In genomic region chr2:25124411-25124810, GRCm38 (mm10) we compare ENCODE assay signal across 22 mouse cellular contexts. TPM values are rescaled to one million over a fixed set of nuclear protein-coding genes. Genes with fewer than 3 reads are reported as not detected.
DNase-seq lines count a peak whose midpoint lies in the region; ATAC-seq and TF ChIP-seq lines count a peak whose summit lies in the region.
"Had no signal": no experiment of that assay in that cellular context is flagged by ENCODE, and none has a peak within 500 bp of the region (broad histone marks: within the 10 kb centered on the region; RNA-seq: fewer than 3 reads in every experiment).

No protein-coding gene starts in this region.

- H3K36me3 ChIP-seq in heart, embryonic 10.5 days = no peaks in the 10 kb centered on the region
- no peaks in the 10 kb centered on the region for H3K36me3 ChIP-seq in midbrain, embryonic 12.5 days
- no peaks in the 10 kb centered on the region for H3K36me3 ChIP-seq in midbrain, postnatal 0 days (ENCODE audit: insufficient read depth, low read length)
- H3K36me3 ChIP-seq in CH12.LX (replicated peaks in 1 of 2; ENCODE audit: control insufficient read depth in 1 of 2, insufficient read depth in 1 of 2, low read length in 1 of 2) = no peaks in the 10 kb centered on the region
- H3K36me3 ChIP-seq in limb, embryonic 10.5 days = no peaks in the 10 kb centered on the region
- H3K36me3 ChIP-seq: liver, embryonic 15.5 days had no signal

- DNase-seq in heart, embryonic 10.5 days (ENCODE audit: low spot score) = no peak
- no peak for DNase-seq in heart, adult 8-10 months (ENCODE audit: low spot score)
- no peak for DNase-seq in midbrain, postnatal 0 days (ENCODE audit: low spot score)
- peak; percentile 6 for DNase-seq in CH12.LX (ENCODE audit: extremely low read depth)
- DNase-seq in limb, embryonic 10.5 days (ENCODE audit: low spot score) = no peak
- no peak for DNase-seq in layer of hippocampus, adult 18-20 months (ENCODE audit: low spot score in 2 of 2)
- DNase-seq: adrenal gland, postnatal 10 days; cerebellum, adult 11 months; cerebellum, postnatal 25 days; kidney, adult 8-10 months; kidney, postnatal 25 days; layer of hippocampus, adult 9-11 months; right cerebral cortex, postnatal 14 days; thymus, postnatal 36 days had no signal

- TF ChIP-seq EP300 in CH12.LX (IDR thresholded peaks at IDR 0.05; ENCODE audit: low read length) = no peak

- dilution Hi-C loops in CH12.LX (cut with MboI; ENCODE audit: extremely low pct_ligation_motif_present, extremely low pct_unique_long_range_greater_than_20kb, low sequenced_read_pairs) = no loop called here

- H3K4me2 ChIP-seq in midbrain, embryonic 12.5 days (replicated peaks) = no peak overlapping the region
- H3K4me2 ChIP-seq in midbrain, postnatal 0 days (ENCODE audit: low read depth, low read length, poor library complexity, severe bottlenecking) = no peak overlapping the region
- no peak overlapping the region for H3K4me2 ChIP-seq in CH12.LX (ENCODE audit: insufficient read depth, low read depth, poor library complexity, severe bottlenecking)
- H3K4me2 ChIP-seq: liver, embryonic 15.5 days had no signal

- 0 out of 2 replicates have a peak, but pooled peaks cover 7% of the 10 kb centered on the region for H3K27me3 ChIP-seq in heart, embryonic 10.5 days (ENCODE audit: insufficient read depth, poor library complexity, severe bottlenecking)
- H3K27me3 ChIP-seq in midbrain, embryonic 12.5 days = peaks cover 34% of the 10 kb centered on the region
- H3K27me3 ChIP-seq in midbrain, postnatal 0 days (ENCODE audit: insufficient read depth, low read length) = no peaks in the 10 kb centered on the region
- H3K27me3 ChIP-seq in CH12.LX (replicated peaks) = no peaks in the 10 kb centered on the region
- H3K27me3 ChIP-seq in limb, embryonic 10.5 days (ENCODE audit: low read depth, poor library complexity, severe bottlenecking) = no peaks in the 10 kb centered on the region
- H3K27me3 ChIP-seq: liver, embryonic 15.5 days had no signal

- in situ Hi-C loops in CH12.LX (cut with MboI; ENCODE audit: low pct_ligation_motif_present, low pct_unique_long_range_greater_than_20kb, low sequenced_read_pairs) = no loop called here

- no peak for TF ChIP-seq CTCF in midbrain, postnatal 0 days (IDR thresholded peaks at IDR 0.05)
- TF ChIP-seq CTCF in CH12.LX (conservative IDR thresholded peaks at IDR 0.05 in 1 of 2, IDR thresholded peaks at IDR 0.05 in 1 of 2; ENCODE audit: low read depth in 2 of 2, low read length in 2 of 2) = no peak

- H3K9me3 ChIP-seq in heart, embryonic 10.5 days = no peaks in the 10 kb centered on the region
- no peaks in the 10 kb centered on the region for H3K9me3 ChIP-seq in midbrain, embryonic 12.5 days
- no peaks in the 10 kb centered on the region for H3K9me3 ChIP-seq in midbrain, postnatal 0 days (ENCODE audit: low read length)
- no peaks in the 10 kb centered on the region for H3K9me3 ChIP-seq in CH12.LX (replicated peaks; ENCODE audit: low read length)
- no peaks in the 10 kb centered on the region for H3K9me3 ChIP-seq in limb, embryonic 10.5 days (replicated peaks)
- H3K9me3 ChIP-seq: liver, embryonic 15.5 days had no signal

- no peak for ATAC-seq in midbrain, embryonic 12.5 days (ENCODE audit: low FRiP score, low read depth)
- no peak for ATAC-seq in midbrain, postnatal 0 days (ENCODE audit: low FRiP score)
- ATAC-seq: lung, postnatal 0 days had no signal

- no peak overlapping the region for H3K9ac ChIP-seq in midbrain, embryonic 12.5 days (replicated peaks)
- H3K9ac ChIP-seq in midbrain, postnatal 0 days (replicated peaks; ENCODE audit: low read length, poor library complexity, severe bottlenecking) = no peak overlapping the region
- no peak overlapping the region for H3K9ac ChIP-seq in CH12.LX (ENCODE audit: insufficient read depth, low read depth)
- H3K9ac ChIP-seq: liver, embryonic 15.5 days had no signal

- peaks cover 29% of the 10 kb centered on the region for H3K4me1 ChIP-seq in heart, embryonic 10.5 days
- peaks cover 52% of the 10 kb centered on the region for H3K4me1 ChIP-seq in midbrain, embryonic 12.5 days
- 0 out of 2 replicates have a peak, but pooled peaks cover 4% of the 10 kb centered on the region for H3K4me1 ChIP-seq in midbrain, postnatal 0 days (ENCODE audit: insufficient read depth, low read length)
- peaks cover 3 to 39% of the 10 kb centered on the region in 2 experiments for H3K4me1 ChIP-seq in CH12.LX (ENCODE audit: control insufficient read depth in 1 of 2, insufficient read depth in 2 of 2)
- H3K4me1 ChIP-seq in limb, embryonic 10.5 days = peaks cover 21% of the 10 kb centered on the region

- WGBS in heart, embryonic 10.5 days = 48% methylated on average over 3 of the region's 3 CpGs
- 72% methylated on average over 3 of the region's 3 CpGs for whole genome bisulfite sequencing in midbrain, embryonic 12.5 days
- WGBS in midbrain, postnatal 0 days = 66% methylated on average over 3 of the region's 3 CpGs
- 85% methylated on average over 3 of the region's 3 CpGs for WGBS in limb, embryonic 10.5 days

- H3K79me2 ChIP-seq in CH12.LX (replicated peaks; ENCODE audit: control insufficient read depth, extremely low read depth, insufficient read depth, poor library complexity, severe bottlenecking) = no peaks in the 10 kb centered on the region

- TF ChIP-seq RAD21 in CH12.LX (IDR thresholded peaks at IDR 0.05; ENCODE audit: low read depth, low read length) = no peak

- peak overlapping the region; percentile 16; the same call in 1 of the 2 replicates for H3K27ac ChIP-seq in heart, embryonic 10.5 days
- peak overlapping the region; percentile 97 for H3K27ac ChIP-seq in midbrain, embryonic 12.5 days (replicated peaks)
- no peak overlapping the region for H3K27ac ChIP-seq in midbrain, postnatal 0 days (ENCODE audit: low read depth, low read length)
- H3K27ac ChIP-seq in CH12.LX (ENCODE audit: insufficient read depth, low read depth) = no peak overlapping the region
- peak overlapping the region; percentile 20; the same call in 1 of the 2 replicates for H3K27ac ChIP-seq in limb, embryonic 10.5 days
- H3K27ac ChIP-seq: liver, embryonic 15.5 days had no signal

- TF ChIP-seq POLR2A in CH12.LX (IDR thresholded peaks at IDR 0.05; ENCODE audit: low read depth, low read length) = no peak

- no peak overlapping the region for H3K4me3 ChIP-seq in heart, embryonic 10.5 days
- H3K4me3 ChIP-seq in midbrain, embryonic 12.5 days = no peak overlapping the region
- H3K4me3 ChIP-seq in midbrain, postnatal 0 days (ENCODE audit: low read depth, low read length) = no peak overlapping the region
- H3K4me3 ChIP-seq in CH12.LX (replicated peaks in 1 of 3; ENCODE audit: low read depth in 2 of 3, low read length in 2 of 3, poor library complexity in 1 of 3) = no peak overlapping the region
- no peak overlapping the region for H3K4me3 ChIP-seq in limb, embryonic 10.5 days
- H3K4me3 ChIP-seq: liver, embryonic 15.5 days had no signal

TF ChIP-seq in CH12.LX, 34 proteins besides CTCF, POLR2A, EP300 and RAD21 (continues in another document):
- TF ChIP-seq ZC3H11A (IDR thresholded peaks at IDR 0.05; ENCODE audit: low read depth, low read length) (no peak), POLR2AphosphoS2 (IDR thresholded peaks at IDR 0.05; ENCODE audit: low read depth, low read length) (no peak), KAT2A (IDR thresholded peaks at IDR 0.05; ENCODE audit: insufficient replicate concordance, low read length) (no peak), SMC3 (IDR thresholded peaks at IDR 0.05; ENCODE audit: low read depth, low read length) (no peak), MEF2A (IDR thresholded peaks at IDR 0.05; ENCODE audit: borderline replicate concordance, low read depth, low read length) (no peak), TCF12 (IDR thresholded peaks at IDR 0.05; ENCODE audit: low read depth, low read length) (no peak), CHD1 (IDR thresholded peaks at IDR 0.05; ENCODE audit: low read depth, low read length) (no peak), TBP (conservative IDR thresholded peaks at IDR 0.05; ENCODE audit: low read depth, low read length) (no peak), SIN3A (IDR thresholded peaks at IDR 0.05; ENCODE audit: low read length) (no peak)

RNA-seq across cellular contexts. Expression of gene Noxa1, which starts 29.5 kb away (rescaled TPM):
- 0.14 TPM in 1 of 2 replicates, not detected in the other for polyA plus RNA-seq in heart, embryonic 10.5 days (2016; fragmentation: Nextera tagmentation; extraction: Ambion mirVana)
- total RNA-seq in heart, adult 8-10 months (2022) = not detected
- not detected in 2 replicates for polyA plus RNA-seq in midbrain, embryonic 12.5 days (2016; fragmentation: Nextera tagmentation; extraction: Ambion mirVana)
- total RNA-seq in midbrain, postnatal 0 days (2014; rRNA removed) = not detected in 2 replicates
- polyA plus RNA-seq in midbrain, postnatal 0 days (2015; fragmentation: Nextera tagmentation; extraction: Ambion mirVana) = not detected in 2 replicates
- 4.6 and 5.0 TPM in 2 replicates for total RNA-seq in CH12.LX (2012; rRNA removed)
- total RNA-seq in CH12.LX (2014; rRNA removed) = 6.1 and 6.4 TPM in 2 replicates
- 4.0 and 6.3 TPM in 2 replicates for polyA plus RNA-seq in CH12.LX (2012; ENCODE audit: insufficient read length, low read depth)
- 0.15 and 0.28 TPM in 2 replicates for polyA plus RNA-seq in limb, embryonic 10.5 days (2016; fragmentation: Nextera tagmentation; extraction: Ambion mirVana)
- total RNA-seq in layer of hippocampus, adult 18-20 months (2021) = not detected
- total RNA-seq: adrenal gland, postnatal 10 days; gastrocnemius, adult 8-10 months; left cerebral cortex, postnatal 10 days had no signal
- polyA plus RNA-seq: heart, embryonic 16.5 days had no signal

RNA-seq across cellular contexts. Expression of gene Entpd8, which starts 44.3 kb away (rescaled TPM):
- 0.13 TPM in 1 of 2 replicates, not detected in the other for polyA plus RNA-seq in heart, embryonic 10.5 days (2016; fragmentation: Nextera tagmentation; extraction: Ambion mirVana)
- total RNA-seq in heart, adult 8-10 months (2022) = not detected
- polyA plus RNA-seq in midbrain, embryonic 12.5 days (2016; fragmentation: Nextera tagmentation; extraction: Ambion mirVana) = not detected in 2 replicates
- total RNA-seq in midbrain, postnatal 0 days (2014; rRNA removed) = not detected in 2 replicates
- not detected in 2 replicates for polyA plus RNA-seq in midbrain, postnatal 0 days (2015; fragmentation: Nextera tagmentation; extraction: Ambion mirVana)
- total RNA-seq in CH12.LX (2012; rRNA removed) (not detected in 2 replicates), CH12.LX (2014; rRNA removed) (not detected in 2 replicates)
- polyA plus RNA-seq in CH12.LX (2012; ENCODE audit: insufficient read length, low read depth) = not detected in 2 replicates
- 0.30 TPM in 1 of 2 replicates, not detected in the other for polyA plus RNA-seq in limb, embryonic 10.5 days (2016; fragmentation: Nextera tagmentation; extraction: Ambion mirVana)
- total RNA-seq in layer of hippocampus, adult 18-20 months (2021) = not detected
- total RNA-seq: ES-E14; gastrocnemius, adult 8-10 months; left cerebral cortex, postnatal 10 days; megakaryocyte-erythroid progenitor cell, adult 5-6 weeks had no signal

RNA-seq across cellular contexts. Expression of gene Nrarp, which starts 56.1 kb away (rescaled TPM):
- 5.7 and 5.9 TPM in 2 replicates for polyA plus RNA-seq in heart, embryonic 10.5 days (2016; fragmentation: Nextera tagmentation; extraction: Ambion mirVana)
- total RNA-seq in heart, adult 8-10 months (2022) = 1 to 10 TPM; 5.0 to 9.4 (median 9.2) TPM
- 91.2 and 92.1 TPM in 2 replicates for polyA plus RNA-seq in midbrain, embryonic 12.5 days (2016; fragmentation: Nextera tagmentation; extraction: Ambion mirVana)
- 49.2 and 49.9 TPM in 2 replicates for total RNA-seq in midbrain, postnatal 0 days (2014; rRNA removed)
- polyA plus RNA-seq in midbrain, postnatal 0 days (2015; fragmentation: Nextera tagmentation; extraction: Ambion mirVana) = 16.1 and 16.5 TPM in 2 replicates
- total RNA-seq in CH12.LX (2012; rRNA removed) = 3.1 TPM in 2 replicates
- total RNA-seq in CH12.LX (2014; rRNA removed) = 0.24 and 0.35 TPM in 2 replicates
- polyA plus RNA-seq in CH12.LX (2012; ENCODE audit: insufficient read length, low read depth) = 0.14 and 0.20 TPM in 2 replicates
- polyA plus RNA-seq in limb, embryonic 10.5 days (2016; fragmentation: Nextera tagmentation; extraction: Ambion mirVana) = 7.9 and 10.3 TPM in 2 replicates
- total RNA-seq in layer of hippocampus, adult 18-20 months (2021) = 10 to 100 TPM; 19.5 to 21.0 TPM

Comparison
In these comparisons a context has a peak if more than half of its experiments do, and no peak if none do; other contexts are left out.
1. H3K27ac ChIP-seq: peak in heart, embryonic 10.5 days (single experiment), midbrain, embryonic 12.5 days (single experiment) and limb, embryonic 10.5 days (single experiment); none in midbrain, postnatal 0 days (single experiment) and CH12.LX (single experiment).